Mouse (Mus musculus) MEL (cell line): ENCODE results near the gene Hmgb1.

Source experiments
- CTCF ChIP-seq, 3 experiments: IDR thresholded peaks in 2 of 3; conservative IDR thresholded peaks in 1 of 3; 2 replicates each; pipeline ENCODE4 v1.5.1; 2011 to 2012; ENCODE audit warnings: low read length in 3 of 3, low read depth in 2 of 3, mild to moderate bottlenecking in 2 of 3, improper control_type of control experiment in 1 of 3, inconsistent platforms in 1 of 3, mixed read lengths in 1 of 3, moderate library complexity in 1 of 3; ENCODE audit not compliant: control insufficient read depth in 1 of 3, insufficient read depth in 1 of 3, poor library complexity in 1 of 3, severe bottlenecking in 1 of 3
- USF1 ChIP-seq: IDR thresholded peaks from 2 replicates; pipeline ENCODE4 v1.6.1; 2014; ENCODE audit warnings: low read depth, mild to moderate bottlenecking, inconsistent platforms, low read length, improper control_type of control experiment, moderate library complexity
- ZMIZ1 ChIP-seq: IDR thresholded peaks from 2 replicates; pipeline ENCODE4 v1.6.1; 2012; ENCODE audit warnings: low read depth, mild to moderate bottlenecking, inconsistent platforms, low read length, improper control_type of control experiment, moderate library complexity

- TF ChIP-seq USF1 (no peak), CTCF (IDR thresholded peaks at IDR 0.05 in 2 of 3, conservative IDR thresholded peaks at IDR 0.05 in 1 of 3; ENCODE audit: control insufficient read depth in 1 of 3, insufficient read depth in 1 of 3, low read depth in 2 of 3, low read length in 3 of 3, poor library complexity in 1 of 3, severe bottlenecking in 1 of 3) (no peak), ZMIZ1 (no peak)
Measured at GRCm38 (mm10) chr5:149080466-149080865, 103.8 kb downstream of the Hmgb1 start.
